Mouse (Mus musculus) MEL (cell line): ENCODE measurements at regions not wholly inside any gene's neighbourhood (a gene's known extent, or its start where the extent isn't known, plus 50 kb on each side); places are given as distances from the start of the nearest gene placed in this dataset.
A peak's percentile ranks its signal among the peaks of the same experiment; 100 is the strongest.

Experiments
- CTCF ChIP-seq, 3 experiments: IDR thresholded peaks in 2 of 3; conservative IDR thresholded peaks in 1 of 3; 2 replicates each; pipeline ENCODE4 v1.5.1; 2011 to 2012; ENCODE audit warnings: low read length in 3 of 3, low read depth in 2 of 3, mild to moderate bottlenecking in 2 of 3, improper control_type of control experiment in 1 of 3, inconsistent platforms in 1 of 3, mixed read lengths in 1 of 3, moderate library complexity in 1 of 3; ENCODE audit not compliant: control insufficient read depth in 1 of 3, insufficient read depth in 1 of 3, poor library complexity in 1 of 3, severe bottlenecking in 1 of 3
- ELF1 ChIP-seq: IDR thresholded peaks from 2 replicates; pipeline ENCODE4 v1.6.1; 2014; ENCODE audit warnings: low read depth, mild to moderate bottlenecking, inconsistent platforms, low read length, improper control_type of control experiment, moderate library complexity
- EP300 ChIP-seq, 2 experiments: IDR thresholded peaks; 2 replicates each; pipeline ENCODE4 v1.6.1; 2011; ENCODE audit warnings: improper control_type of control experiment in 2 of 2, low read length in 2 of 2, low read depth in 1 of 2, mild to moderate bottlenecking in 1 of 2
- GABPA ChIP-seq: IDR thresholded peaks from 2 replicates; pipeline ENCODE4 v1.6.1; 2012; ENCODE audit warnings: low read depth, mild to moderate bottlenecking, inconsistent platforms, low read length, improper control_type of control experiment, moderate library complexity
- GATA1 ChIP-seq: IDR thresholded peaks from 2 replicates; pipeline ENCODE4 v1.6.1; 2011; ENCODE audit warnings: low read depth, low read length, improper control_type of control experiment
- JUND ChIP-seq: IDR thresholded peaks from 2 replicates; pipeline ENCODE4 v1.6.1; 2011; ENCODE audit warnings: low read depth, mild to moderate bottlenecking, improper control_type of control experiment, low read length
- MYB ChIP-seq: IDR thresholded peaks from 2 replicates; pipeline ENCODE4 v1.6.1; 2011; ENCODE audit warnings: mild to moderate bottlenecking, low read depth, low read length, improper control_type of control experiment
- NELFE ChIP-seq: IDR thresholded peaks from 2 replicates; pipeline ENCODE4 v1.6.1; 2011; ENCODE audit warnings: low read depth, low read length, improper control_type of control experiment
- POLR2A ChIP-seq, 2 experiments: IDR thresholded peaks; 2 replicates each; pipeline ENCODE4 v1.6.1; 2011 to 2012; ENCODE audit warnings: low read length in 2 of 2, mild to moderate bottlenecking in 2 of 2, control low read depth in 1 of 2, improper control_type of control experiment in 1 of 2, low read depth in 1 of 2, moderate library complexity in 1 of 2; ENCODE audit not compliant: control insufficient read depth in 1 of 2, insufficient read depth in 1 of 2, poor library complexity in 1 of 2
- POLR2AphosphoS2 ChIP-seq: IDR thresholded peaks from 2 replicates; pipeline ENCODE4 v1.6.1; 2011; ENCODE audit warnings: low read length, improper control_type of control experiment
- SMC3 ChIP-seq: IDR thresholded peaks from 2 replicates; pipeline ENCODE4 v1.6.1; 2011; ENCODE audit warnings: low read depth, low read length, improper control_type of control experiment
- ZNF384 ChIP-seq: IDR thresholded peaks from 2 replicates; pipeline ENCODE4 v1.6.1; 2012; ENCODE audit warnings: low read depth, mild to moderate bottlenecking, inconsistent platforms, low read length, improper control_type of control experiment

DNA sequence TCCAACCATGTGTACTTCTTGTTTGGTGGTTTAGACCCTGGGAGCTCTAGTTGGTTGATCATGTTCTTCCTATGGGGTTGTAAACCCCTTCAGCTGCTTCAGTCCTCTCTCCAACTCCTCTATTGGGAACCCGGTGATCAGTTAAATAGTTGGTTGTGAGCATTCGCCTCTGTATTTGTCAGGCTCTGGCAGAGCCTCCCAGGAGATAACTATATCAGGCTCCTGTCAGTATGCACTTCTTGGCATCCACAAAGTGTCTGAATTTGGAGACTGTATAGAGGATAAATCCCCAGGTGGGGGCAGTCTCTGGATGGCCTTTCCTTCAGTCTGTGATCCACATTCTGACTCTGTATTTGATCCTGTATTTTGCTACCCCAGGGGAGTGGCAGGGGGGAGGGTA lies 440.6 kb upstream of the St8sia4 start:
- no peak for TF ChIP-seq POLR2A (IDR thresholded peaks at IDR 0.05; ENCODE audit: control insufficient read depth in 1 of 2, insufficient read depth in 1 of 2, low read depth in 1 of 2, low read length in 2 of 2, poor library complexity in 1 of 2)
- TF ChIP-seq GABPA: no peak
- TF ChIP-seq CTCF (IDR thresholded peaks at IDR 0.05 in 2 of 3, conservative IDR thresholded peaks at IDR 0.05 in 1 of 3; ENCODE audit: control insufficient read depth in 1 of 3, insufficient read depth in 1 of 3, low read depth in 2 of 3, low read length in 3 of 3, poor library complexity in 1 of 3, severe bottlenecking in 1 of 3): peak in 1 of 3 experiments; percentile 23; a peak in 2 of 6 replicates
- TF ChIP-seq POLR2AphosphoS2: no peak
- peak; percentile 52 to 56; a peak in 2 of 4 replicates for TF ChIP-seq EP300 (IDR thresholded peaks at IDR 0.05; ENCODE audit: low read depth in 1 of 2, low read length in 2 of 2)
- peak; percentile 50; the same call in 1 of the 2 replicates for TF ChIP-seq GATA1
- no peak for TF ChIP-seq ZNF384
- TF ChIP-seq SMC3: peak; percentile 38; the same call in 1 of the 2 replicates
- TF ChIP-seq MYB: no peak
- TF ChIP-seq NELFE: no peak
- TF ChIP-seq ELF1: no peak
- TF ChIP-seq JUND: no peak
